Mouse (Mus musculus) urinary bladder, postnatal 10 days (tissue): Measurements from ENCODE around the gene Ppp4r3a.
A peak's percentile ranks its signal among the peaks of the same experiment; 100 is the strongest.
"Not testable (repeated sequence)": the region's sequence is repeated elsewhere in the genome, so short reads cannot be mapped to it uniquely, and the experiment has no call there.

ENCODE experiments used
- DNase-seq: peaks from one replicate; pipeline ENCODE4 v3.0.0; 2022; ENCODE audit warnings: low spot score

Ppp4r3a gene

DNA sequence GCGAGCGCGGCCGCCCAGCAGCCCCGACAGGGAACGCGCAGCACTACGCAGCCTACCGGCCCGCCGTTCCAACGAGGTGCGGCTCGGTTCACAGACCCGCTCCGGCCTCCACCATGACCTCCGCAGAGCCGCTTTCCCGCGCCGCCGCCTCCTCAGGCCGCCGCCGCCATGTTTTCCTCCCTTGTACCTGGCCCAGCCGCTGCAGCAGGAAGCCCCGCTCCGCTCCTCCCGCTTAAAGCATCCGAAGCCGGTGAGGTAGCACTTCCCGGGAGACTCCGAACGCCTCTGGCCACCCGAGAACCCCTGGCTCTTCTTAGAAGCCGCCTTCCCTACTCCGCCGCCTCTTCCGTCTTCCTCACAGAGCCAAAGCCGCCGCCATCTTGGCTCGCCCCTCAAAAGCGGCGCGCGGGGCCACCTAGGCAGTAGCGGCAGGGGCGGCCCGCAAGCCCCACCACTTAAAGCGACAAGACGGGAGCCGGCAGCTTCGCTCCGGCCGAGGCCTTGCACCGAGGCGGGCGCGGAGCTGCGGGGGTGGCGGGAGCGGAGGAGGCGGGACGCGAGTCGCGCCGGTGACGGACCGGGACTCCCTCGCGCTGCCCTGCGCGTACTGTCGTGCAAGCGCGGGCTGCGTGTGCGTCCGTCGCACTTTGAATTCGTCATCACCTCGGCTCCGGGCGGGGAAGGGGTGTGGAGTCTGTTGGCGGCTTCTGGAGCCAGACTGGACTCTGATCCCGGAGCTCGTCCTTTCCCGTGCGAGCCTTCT is at the start of gene Ppp4r3a:
Ppp4r3a (minus strand) TSS at position 627 of the 763 bp plus-strand sequence.
- DNase-seq, result peak; percentile 88

DNA sequence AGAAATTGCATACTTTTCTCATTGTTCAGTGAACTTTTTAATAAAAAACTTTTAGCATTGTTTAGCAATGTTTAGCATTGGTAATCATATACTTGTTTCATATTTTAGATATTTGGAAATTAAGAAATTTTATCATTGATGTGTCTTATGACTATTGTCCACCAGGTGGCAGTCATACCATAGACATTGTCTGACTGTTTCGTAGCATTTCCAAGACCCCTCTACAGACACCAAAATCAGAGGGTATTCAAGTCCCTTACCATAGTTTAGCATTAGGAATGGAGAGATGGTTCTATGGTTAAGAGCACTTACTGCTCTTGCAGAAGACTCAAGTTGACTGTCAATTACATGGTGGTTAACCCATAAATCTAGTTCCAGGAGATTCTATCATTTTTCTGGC is 39.5 kb upstream of the Ppp4r3a start:
- no peak for DNase-seq

DNA sequence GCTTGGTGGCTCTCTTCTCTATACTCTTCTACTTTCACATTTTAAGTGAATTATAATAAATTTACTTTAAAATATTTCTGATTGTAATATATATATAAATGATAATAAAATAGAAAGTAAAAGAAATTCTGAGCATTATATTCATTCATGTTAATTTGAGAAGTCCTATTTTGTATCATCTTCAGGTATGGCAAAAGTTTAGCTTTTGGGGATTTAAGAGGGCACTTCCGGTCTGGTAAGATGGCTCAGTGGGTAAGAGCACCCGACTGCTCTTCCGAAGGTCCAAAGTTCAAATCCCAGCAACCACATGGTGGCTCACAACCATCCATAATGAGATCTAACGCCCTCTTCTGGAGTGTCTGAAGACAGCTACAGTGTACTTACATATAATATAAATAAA is 38.6 kb upstream of the Ppp4r3a start:
- not testable (repeated sequence) for DNase-seq

DNA sequence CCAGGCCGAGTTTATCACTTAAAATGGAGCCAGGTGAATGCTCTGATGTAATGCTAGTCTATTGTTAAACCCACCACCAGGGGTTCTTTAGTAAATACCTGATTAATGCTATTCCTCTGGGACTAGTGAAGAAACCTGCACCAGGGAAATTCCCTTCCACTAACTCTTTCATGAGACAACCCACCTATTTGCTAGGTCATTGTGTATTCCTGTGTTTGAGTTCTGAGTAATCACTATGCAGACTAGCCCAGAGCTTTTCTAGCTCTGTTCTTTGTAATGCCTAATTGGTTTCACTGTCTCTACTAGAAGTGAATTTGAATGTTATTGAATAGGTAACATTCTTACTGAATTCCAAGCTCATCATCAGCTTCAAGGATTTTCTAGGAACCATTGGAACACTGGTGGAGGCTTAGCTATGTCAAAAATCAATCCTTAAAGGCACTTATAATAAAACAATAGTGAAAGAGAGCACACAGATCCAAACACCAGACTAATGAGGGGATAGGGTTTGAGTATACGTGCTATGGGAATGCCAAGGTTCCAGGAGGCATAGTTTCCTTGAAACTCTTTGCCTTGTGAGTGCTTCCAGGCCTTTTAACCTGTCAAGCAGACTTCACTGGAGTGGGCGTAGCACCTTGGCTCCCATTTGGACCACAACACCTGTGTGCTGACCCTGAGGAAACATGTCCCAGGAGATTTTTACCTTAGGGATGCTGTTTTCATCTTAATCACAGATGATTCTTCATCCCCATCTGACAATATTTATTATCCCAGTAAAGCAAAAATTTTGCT is 26.5 kb upstream of the Ppp4r3a start:
- DNase-seq, result not testable (repeated sequence)

DNA sequence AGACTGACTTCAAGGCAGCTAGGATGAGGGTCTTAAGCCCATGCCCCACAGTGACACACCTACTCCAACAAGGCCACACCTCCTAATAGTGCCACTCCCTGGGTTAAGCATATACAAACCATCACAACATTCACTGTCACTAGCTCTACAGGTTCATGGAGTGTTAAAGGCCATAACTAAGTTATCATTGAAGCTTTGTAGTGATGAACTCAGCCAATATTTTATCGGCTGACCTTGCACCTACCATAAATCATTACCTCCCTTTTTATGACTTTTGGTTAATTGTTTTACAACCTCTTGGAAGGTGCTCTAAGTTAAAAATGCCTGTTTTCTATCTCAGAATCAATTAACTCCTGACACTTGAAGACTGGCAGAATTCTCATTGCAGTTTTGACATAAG is 24.2 kb upstream of the Ppp4r3a start:
- no peak for DNase-seq

DNA sequence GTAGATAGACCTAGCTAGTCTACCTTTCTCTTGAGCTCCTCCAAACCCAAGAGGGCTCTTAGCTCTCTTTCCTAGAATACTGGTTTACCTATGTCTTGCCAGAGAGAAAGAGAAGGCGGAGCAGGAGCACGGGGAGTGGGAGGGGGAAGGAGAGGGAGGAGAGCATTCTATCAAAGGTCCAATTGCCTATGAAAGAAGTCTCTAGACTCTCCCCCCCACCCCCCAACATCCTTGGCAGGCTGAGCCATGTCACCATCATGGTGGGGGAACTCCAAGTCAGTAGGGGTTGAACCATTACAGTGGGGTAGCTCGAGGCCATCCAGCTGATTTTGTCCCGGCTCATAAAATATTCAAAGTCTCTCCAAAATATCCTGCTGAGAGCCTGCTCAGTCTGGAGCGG is 22.1 kb upstream of the Ppp4r3a start:
- no peak for DNase-seq

DNA sequence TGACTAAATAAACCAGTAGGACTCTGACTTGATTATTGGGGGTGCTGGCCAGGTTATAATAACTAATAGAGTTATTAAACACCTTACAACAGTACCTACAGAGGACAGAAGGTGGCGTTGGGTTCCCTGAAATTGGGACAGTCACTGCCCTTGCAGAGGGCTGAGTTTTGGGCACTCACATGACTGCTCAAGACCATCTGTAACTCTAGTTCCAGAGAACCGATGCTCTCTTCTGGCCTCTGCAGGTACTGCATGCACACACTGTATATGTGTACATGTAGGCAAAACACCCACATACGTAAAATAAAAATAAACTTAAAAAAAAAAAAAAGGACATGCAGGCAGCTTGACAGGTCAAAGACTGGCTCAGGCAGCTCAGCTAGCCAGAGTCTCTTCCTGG is 19.1 kb upstream of the Ppp4r3a start:
- no peak for DNase-seq

DNA sequence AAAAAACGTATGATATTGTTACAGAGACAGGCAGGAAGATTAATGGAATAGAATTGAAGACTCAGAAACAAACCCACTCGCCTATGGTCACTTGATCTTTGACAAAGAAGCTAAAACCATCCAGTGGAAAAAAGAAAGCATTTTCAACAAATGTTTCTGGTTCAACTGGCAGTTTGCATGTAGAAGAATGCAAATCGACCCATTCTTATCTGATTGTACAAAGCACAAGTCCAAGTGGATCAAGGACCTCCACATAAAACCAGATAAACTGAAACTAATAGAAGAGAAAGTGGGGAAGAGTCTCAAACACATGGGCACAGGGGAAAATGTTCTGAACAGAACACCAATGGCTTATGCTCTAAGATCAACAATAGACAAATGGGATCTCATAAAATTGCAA is 10.2 kb upstream of the Ppp4r3a start:
- DNase-seq, result not testable (repeated sequence)

DNA sequence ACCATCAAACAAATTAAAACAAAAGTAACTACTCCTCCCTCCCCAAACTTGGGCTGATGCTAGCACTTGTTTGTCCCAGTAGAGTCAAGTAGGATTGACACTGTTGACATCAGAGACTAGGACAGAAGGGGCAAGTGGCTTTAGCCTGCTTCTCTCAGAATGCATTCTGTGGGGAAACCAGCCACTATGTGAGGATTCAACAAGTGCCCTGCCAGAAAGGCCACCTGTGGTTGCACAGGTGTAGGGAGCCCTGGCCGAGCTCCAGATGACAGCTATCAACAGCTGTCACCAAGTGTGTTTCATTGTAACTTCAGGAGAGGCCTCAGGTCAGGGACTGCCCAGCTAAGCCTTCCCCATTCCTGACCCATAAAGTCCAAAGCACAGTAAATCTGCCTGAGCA is 6.5 kb upstream of the Ppp4r3a start:
- no peak for DNase-seq

DNA sequence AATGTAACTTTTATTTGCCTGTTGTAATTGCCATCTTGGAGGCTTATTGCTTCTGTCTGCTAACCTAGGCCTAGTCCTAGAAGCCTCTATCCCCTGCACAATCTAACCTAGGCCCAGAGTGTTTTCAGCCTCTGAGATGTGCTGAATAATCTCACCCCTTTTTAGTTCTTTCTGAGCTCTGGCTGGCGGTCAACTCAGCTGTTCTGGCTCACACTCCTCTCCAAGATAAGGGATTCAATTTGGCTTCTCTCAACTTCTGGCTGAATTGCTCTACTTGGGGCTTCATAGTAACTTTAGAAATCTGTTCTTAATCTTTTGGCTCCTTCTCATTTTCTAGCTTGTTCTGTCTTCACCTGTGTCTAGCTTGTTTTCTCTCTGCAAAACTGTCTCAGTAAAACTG is 3.9 kb upstream of the Ppp4r3a start:
- DNase-seq, result no peak

DNA sequence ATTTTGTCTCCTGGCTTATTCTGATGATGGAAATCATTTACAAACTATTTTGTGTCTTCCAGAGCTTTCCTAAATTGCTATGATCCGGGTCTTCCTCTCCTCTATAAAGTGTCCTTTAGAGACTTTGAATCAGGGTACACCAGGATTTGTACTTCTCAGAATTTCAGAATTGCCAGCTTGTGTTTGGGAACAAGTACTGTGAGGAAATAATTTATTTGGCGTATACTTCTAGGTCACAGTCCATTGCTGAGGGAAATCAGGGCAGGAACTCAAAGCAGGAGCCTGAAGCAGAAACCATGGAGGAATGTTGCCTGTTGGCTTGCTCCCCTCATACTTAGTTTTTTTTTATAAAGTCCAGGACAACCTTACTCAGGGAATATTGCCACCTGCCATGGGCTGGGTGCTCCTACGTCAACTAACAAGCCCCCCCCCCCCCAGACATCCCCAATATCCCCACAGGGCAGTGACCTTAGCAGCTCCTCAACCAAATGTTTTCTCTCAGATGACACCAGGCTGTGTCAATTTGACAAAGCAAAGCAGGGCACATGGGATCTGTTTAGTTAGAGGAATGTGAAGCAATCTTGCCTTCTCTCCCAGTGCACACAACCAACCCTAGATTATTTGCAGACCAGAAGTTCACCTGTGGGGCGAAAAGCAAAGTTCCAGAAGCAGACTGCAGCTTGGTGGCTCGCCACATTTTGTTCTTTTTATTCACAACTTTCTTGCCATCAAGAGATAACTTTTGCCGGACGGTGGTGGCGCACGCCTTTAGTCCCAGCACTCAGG is 1.6 kb upstream of the Ppp4r3a start:
- DNase-seq, result no peak

DNA sequence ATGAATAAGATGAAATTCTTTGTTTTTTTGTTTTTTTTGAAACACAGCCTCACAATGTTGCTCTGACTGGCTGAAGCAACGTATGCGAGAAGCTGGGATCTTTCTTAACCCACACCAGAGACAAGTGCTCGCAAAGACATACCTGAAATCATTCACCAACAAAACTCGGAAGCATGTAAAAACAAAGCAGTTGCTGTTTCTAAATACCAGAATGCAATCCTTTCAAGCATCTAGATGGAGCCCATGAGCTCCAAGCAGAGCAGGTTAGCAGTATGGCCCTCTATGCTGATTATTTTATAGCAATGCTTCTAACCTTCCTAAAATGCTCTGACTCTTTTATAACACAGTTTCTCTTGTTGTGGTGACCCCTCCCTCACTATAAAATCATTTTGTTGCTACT is 735 bp upstream of the Ppp4r3a start:
- DNase-seq, result no peak

DNA sequence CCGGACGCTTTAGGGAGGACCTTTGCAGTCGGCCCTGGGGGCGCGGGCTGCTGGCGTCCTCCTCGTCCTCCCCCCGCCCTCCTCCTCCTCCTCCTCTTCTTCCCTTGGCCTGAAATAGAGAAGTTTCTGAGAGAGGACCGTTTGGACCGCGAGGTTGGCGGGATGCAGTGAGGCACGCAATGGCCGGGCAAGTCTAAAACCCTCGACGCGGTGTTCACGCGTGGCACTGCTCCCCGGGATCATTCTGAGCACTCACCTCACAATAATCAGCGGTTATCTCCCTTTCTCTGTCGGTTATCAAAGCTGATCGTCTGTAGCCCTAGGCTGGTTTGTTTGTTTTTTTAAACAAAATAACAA is 315 bp upstream of the Ppp4r3a start:
- DNase-seq, result no peak

DNA sequence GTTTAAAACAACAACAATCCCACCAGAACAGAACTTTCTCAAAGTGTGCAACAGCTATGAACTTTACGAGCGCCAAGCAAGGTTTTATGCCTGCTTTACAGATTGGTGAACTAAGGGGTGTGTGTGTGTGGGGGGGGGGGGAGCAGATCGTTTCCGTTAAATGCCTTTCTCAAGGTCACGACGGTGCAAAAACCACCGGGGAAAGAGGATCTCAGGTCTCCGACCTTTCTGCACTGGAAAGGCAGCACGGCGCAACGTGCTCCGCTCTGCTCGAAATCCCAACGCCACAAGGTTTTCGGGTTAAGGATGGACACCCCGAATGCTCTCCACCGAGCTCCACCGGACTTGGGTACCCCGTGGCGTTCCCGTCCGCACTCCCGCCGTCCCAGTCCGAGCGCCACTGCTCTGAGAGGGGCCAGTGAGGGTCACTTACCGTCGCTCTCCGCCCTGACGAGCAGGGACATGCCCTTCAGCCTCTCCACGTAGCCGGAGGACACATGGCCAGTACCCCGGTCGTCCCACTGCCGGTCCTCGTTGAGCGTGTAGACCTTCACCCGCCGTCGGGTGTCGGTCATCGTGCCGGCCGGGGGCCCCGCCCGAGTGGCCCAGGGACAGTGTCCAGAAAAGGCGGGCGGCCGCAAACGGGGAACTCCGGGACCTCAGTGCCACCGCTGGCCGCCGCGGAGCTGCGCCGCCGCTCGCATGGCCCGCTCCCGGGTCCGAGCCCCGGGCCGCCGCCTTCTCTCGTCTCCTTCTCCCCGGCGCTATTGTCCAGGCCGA is 1.0 kb downstream of the Ppp4r3a start:
- no peak for DNase-seq

DNA sequence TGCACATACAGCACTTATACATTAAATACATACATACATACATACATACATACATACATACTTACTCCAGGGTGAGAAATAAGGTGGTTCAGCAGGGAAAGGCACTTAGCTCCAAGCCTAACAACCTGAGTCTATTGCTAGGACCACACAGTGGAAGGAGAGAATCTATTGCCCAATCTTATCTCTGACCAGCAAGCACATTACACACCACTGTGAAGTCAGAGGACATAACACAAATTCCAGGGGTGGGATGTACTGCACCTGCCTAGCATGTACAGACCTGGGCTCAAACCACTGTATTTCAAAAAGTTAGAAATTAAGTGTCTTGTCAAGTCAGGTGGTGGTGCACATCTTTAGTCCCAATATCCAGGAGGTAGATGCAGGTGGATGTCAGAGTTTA is 5.5 kb downstream of the Ppp4r3a start:
- no peak for DNase-seq

DNA sequence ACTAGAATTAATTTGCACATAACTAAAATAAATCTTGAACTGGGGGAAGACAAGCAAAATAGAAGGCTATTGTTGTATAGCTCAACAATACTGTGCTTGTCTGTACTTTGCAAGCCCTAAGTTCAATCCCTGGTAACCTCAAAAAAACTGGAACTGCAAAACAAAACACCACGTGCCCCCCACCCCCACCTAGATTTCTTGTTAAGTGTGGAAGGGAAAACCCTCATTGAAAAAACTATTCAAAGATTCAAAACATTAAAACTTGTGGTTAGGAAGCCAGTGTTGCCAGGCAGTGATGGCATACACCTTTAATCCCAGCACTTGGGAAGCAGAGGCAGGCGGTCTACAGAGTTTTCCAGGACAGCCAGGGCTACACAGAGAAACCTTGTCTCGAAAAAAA is 8.1 kb downstream of the Ppp4r3a start:
- no peak for DNase-seq

DNA sequence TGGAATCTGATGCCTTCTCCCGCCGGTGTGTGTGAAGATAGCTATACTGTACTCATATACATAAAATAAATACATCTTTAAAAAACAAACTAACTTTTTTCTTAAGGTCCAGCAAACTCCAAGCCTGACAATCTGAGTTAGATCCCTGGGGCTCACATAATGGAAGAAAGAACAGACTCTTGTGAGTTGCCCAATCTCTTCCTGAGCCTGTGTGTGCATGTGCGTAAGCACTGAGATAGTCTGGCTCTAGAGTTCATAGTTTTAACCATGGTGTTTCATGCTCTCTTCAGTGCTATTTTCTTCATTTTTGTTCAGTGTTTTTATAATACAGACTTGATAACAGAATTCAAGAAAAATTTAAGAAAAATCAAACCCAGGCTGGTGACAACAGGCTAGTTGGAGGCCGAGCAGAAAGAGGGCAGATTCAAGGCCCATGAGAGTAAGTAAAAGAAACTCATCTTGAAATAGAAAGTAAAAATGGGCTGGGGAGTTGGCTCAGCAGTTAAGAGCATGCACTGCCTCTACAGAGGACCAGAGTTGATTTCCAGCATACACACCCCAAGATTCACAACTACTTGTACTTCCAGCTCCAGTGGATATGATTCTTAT is 8.6 kb downstream of the Ppp4r3a start:
- no peak for DNase-seq

DNA sequence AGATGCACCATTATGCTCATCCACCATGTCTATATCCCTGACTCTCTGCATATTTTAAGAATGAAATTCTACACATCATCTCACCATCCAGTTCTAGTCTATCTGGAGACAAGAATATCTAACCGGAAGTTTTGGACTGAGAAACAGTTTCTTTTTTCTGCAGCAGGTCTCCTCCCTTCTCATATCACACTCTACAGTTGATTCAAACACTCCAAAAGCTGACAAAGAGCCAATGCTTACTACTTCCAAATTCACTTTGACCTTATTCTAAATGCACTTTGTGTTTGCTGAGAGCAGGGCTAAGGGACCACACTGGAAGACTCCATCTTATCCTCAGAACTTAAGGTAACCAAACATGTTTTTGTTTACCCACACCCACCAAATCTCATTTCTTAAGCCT is 13.7 kb downstream of the Ppp4r3a start:
- DNase-seq, result no peak

DNA sequence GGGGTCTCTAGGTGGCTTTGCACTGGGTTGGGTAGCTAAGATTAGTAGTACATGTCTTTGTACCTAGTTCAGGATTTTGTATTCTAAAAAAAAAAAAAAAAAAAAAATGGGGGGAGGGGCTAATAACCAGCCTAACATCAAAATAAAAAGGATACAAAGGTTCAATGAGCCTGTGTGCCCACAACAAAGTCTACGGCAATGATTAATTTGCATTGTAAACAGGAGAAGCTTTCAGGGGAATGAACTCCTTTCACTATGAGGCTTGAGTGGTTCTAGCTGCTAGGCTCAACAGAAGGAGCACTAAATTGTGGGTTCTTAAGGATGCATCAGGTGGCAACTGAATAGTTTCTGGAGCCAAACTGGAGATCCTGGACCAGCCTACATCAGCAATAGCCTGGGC is 17.2 kb downstream of the Ppp4r3a start:
- DNase-seq, result no peak

DNA sequence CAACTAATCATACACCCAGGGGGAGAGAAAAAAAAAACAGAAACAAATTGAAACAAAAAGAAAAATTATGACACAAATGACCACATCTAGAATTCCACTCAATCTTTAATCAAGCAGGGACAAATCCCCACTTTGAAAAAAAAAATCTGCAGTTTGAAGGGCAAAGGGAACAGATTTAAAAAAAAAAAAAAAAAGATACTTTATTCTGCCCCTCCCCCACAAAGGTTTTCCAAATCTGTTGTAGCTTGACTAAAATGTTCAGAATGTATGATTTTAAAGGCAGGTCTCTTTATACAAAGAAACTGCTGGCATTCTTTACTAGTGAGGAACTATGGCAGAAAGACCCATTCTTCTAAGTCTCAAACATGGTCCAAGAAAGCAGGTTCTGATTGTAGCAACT is 43.5 kb downstream of the Ppp4r3a start:
- no peak for DNase-seq

DNA sequence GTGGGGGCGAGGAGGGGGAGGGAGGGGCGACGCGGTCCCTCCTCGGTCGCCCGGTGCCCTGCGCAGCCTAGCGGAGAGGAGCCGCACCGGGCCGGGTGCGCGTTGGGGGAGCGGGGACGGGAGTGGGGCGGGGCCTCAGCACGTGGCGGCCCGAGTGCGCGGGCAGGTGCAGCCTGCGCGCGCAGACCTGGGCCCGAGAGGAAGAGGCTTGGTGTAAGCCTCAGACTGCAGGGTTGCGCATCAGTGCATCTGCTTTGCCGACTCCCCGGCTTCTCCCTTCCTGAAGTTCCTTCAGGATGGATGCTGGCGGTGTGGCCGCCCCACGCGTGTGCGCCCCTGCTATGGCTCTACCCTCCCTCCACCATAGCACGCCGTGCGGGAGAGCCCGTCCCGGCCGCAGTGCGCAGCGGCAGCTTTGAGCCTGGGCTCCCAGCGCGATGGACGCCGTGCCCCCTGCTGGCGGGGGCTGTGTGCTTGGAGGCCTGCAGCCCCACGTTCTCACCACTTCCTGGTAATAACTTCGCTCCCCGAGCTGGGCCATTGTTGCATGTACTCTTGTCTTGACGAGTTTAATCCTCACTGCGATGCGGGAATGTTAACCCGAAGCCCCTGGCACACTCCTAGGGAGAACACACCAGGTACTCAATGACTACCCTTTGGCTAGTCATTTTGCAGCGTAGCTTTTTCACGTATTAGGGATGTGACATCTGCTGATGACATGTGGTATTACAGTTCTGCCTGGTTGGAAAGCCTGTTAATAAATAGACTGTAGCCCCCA is 54.4 kb downstream of the Ppp4r3a start, which contains the start of gene Ccdc88c:
Ccdc88c (minus strand) TSS at position 103 of the 778 bp plus-strand sequence.
- no peak for DNase-seq
